Mouse (Mus musculus): ENCODE measurements around the gene Hoxc9.

Gene Hoxc9

DNA sequence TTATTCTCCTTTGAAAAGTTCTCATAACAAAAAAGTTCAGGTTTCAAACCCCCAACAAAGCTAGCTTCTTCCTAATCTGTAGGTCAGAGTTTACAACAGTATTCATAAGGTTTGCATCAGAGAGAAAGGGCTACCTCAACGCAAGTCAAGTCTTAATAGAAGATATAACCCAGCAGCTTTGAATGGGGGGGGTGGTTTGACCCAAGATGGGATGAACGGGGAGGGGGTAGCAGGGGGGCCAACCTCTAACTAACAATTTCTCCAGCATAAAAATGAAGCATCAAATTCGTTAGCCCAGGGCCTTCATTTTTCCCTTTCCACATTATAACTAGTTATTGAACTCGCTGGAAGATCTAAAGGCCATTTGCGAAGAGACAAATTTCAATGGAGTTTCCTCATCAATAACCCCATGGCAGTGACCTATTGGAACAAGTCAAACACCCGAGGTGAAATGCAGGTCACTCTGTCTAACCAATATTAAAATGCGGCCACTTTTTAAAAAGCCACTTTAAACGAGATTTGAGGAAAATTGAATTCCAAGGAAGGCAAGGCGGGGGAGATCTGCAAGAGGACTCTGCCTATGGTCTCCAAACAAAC lies 52.8 kb downstream of the Hoxc9 start:
- no peak for DNase-seq

DNA sequence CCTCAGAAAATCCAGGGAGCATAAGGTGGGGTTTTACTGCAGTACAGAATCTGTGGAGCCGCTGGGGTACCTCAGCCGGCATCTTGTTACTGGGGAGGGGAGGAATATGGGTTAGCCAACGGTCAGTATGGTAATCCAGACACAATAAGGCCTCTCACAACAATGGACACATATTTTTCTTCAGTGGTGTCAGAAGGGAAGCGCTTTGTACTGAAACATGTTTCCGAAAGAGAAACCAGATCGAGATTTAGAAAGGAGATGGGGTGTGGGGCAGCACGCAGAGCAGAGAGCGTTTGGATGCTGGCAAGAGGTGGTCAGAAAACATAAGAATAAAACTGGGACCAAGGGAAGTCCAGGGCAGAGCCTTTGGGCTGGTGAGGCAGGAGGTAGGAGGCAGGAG lies 53.9 kb downstream of the Hoxc9 start:
- DNase-seq: no peak

DNA sequence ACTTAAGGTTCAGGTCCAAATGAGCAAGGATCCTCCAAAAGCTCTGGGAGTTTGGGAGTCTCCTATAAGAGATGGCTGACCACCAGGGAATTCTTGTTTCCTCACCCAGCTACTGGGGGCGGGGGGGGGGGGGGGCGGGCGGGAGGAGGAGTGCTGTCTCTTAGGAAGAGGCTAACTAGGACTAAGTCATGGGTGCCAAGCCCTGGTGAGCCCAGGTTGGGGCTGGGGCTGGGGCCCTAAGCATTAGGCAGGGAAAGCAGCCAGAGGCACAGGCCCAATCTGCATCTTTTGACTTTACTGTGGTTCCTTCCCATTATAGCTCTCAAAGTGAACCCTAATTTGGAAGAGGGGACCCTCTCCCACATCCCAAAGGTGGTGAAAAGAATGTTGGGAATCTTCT lies 55.9 kb downstream of the Hoxc9 start:
- DNase-seq: no peak

DNA sequence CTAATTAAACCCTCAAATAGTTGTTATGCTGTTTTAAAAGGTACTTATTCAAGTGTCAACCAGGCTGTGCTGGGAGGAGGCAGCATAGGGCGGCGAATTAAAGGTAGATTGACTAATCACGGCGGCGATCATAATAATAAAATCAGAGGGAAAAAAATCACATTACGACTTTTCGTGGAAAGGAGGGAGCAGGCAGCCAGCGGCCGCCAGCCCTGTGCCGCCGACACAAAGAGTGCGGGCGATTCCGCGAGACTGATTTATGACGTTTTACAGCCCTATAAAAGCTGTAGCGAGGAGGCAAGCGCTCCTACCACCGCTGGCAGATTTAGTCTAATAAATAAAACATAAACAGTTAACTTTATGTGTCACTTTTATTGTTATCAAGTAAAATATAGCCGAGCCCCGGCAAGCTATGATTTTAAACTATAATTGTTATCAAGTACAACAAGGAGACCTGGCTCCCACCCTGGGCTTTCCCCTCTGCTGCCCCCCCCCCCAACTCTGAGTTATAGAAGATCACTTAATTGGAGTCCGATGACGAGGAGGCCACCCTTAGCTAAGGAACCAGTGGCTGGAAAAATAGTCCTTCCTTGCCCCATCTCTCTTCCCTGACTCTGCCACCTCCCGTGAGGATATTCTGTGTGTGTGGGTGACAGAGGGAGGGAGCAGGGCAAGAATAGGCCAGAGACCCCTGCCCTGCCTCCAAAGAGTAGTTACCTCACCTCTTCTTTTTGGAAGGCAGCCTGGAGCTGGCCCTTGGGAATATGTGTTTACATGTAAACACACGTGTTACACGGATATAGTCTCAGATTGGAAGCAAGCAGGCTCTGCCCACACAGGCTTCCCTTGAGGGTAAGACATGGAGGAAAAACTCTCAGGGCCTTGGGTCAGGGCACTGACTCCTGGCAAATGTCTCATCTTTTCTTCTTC lies 56.7 kb downstream of the Hoxc9 start:
- DNase-seq: no peak

DNA sequence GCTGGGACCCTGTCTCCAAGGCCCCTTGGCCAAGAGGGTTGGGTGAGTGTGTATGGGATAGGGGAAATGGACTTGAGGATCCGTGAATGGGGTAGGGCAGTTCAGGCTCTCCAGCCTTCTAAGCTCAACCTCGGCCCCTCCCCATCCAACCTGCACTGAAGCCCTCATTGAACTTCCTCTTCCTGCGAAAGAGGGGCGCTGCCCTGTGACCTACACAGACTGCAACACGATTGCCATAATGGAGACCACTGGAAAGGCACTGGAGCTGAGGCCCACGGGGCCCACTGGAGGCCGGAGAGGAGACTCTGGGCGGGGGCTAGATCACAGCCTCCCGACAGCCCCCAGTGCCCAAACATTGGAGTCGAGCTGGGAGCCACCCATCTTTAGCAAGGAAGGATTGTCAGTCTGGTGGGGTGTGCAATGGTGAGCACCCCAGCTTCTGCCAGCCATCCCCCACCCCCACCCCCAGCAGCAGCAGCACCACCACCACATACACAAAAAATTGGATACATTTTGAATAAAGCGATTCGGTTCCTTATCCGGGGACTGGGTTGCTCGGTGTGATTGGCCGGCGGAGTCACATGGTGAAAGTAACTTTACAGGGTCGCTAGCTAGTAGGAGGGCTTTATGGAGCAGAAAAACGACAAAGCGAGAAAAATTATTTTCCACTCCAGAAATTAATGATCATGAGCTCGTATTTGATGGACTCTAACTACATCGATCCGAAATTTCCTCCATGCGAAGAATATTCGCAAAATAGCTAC lies 58.0 kb downstream of the Hoxc9 start:
- no peak for DNase-seq
